Mouse (Mus musculus) adrenal gland, postnatal 10 days (tissue): ENCODE measurements at regions not wholly inside any gene's neighbourhood (a gene's known extent, or its start where the extent isn't known, plus 50 kb on each side); places are given as distances from the start of the nearest gene placed in this dataset.
A peak's percentile ranks its signal among the peaks of the same experiment; 100 is the strongest.
"Not testable (repeated sequence)": the region's sequence is repeated elsewhere in the genome, so short reads cannot be mapped to it uniquely, and the experiment has no call there.

ENCODE experiments used
- DNase-seq: peaks from one replicate; pipeline ENCODE4 v3.0.0; 2021; ENCODE audit warnings: mixed read lengths

GRCm38 (mm10) chr17:4563641-4564040, 430.5 kb upstream of the Arid1b start:
- DNase-seq = no peak

GRCm38 (mm10) chr17:4576883-4577282, 417.2 kb upstream of the Arid1b start:
- no peak for DNase-seq

GRCm38 (mm10) chr17:4581851-4582250, 412.3 kb upstream of the Arid1b start:
- peak; percentile 30 for DNase-seq

- peak; percentile 22 for DNase-seq
Observed at GRCm38 (mm10) chr17:4610481-4610880, 383.7 kb upstream of the Arid1b start.

- no peak for DNase-seq
Observed at GRCm38 (mm10) chr17:4610993-4611392, 383.1 kb upstream of the Arid1b start.

GRCm38 (mm10) chr17:4611711-4612110, 382.4 kb upstream of the Arid1b start:
- DNase-seq = peak; percentile 16

- DNase-seq = peak; percentile 55
Observed at GRCm38 (mm10) chr17:4612136-4612535, 382.0 kb upstream of the Arid1b start.

- DNase-seq = peak; percentile 46
Observed at GRCm38 (mm10) chr17:4612741-4613140, 381.4 kb upstream of the Arid1b start.

- DNase-seq = peak; percentile 35
Observed at GRCm38 (mm10) chr17:4620361-4620760, 373.8 kb upstream of the Arid1b start.

GRCm38 (mm10) chr17:4626126-4626525, 368.0 kb upstream of the Arid1b start:
- not testable (repeated sequence) for DNase-seq

- DNase-seq = no peak
Observed at GRCm38 (mm10) chr17:4627542-4627941, 366.6 kb upstream of the Arid1b start.

- DNase-seq = no peak
Observed at GRCm38 (mm10) chr17:4631122-4631521, 363.0 kb upstream of the Arid1b start.

- no peak for DNase-seq
Observed at GRCm38 (mm10) chr17:4632506-4632905, 361.6 kb upstream of the Arid1b start.

GRCm38 (mm10) chr17:4633771-4634170, 360.4 kb upstream of the Arid1b start:
- no peak for DNase-seq

GRCm38 (mm10) chr17:4636796-4637353, 357.3 kb upstream of the Arid1b start:
- peak; percentile 41 for DNase-seq

- DNase-seq = no peak
Observed at GRCm38 (mm10) chr17:4639531-4639930, 354.6 kb upstream of the Arid1b start.

- peak; percentile 70 for DNase-seq
Observed at GRCm38 (mm10) chr17:4640555-4640954, 353.6 kb upstream of the Arid1b start.

GRCm38 (mm10) chr17:4641166-4641565, 353.0 kb upstream of the Arid1b start:
- peak; percentile 52 for DNase-seq

GRCm38 (mm10) chr17:4642046-4642445, 352.1 kb upstream of the Arid1b start:
- DNase-seq = no peak

GRCm38 (mm10) chr17:4643343-4643742, 350.8 kb upstream of the Arid1b start:
- DNase-seq = no peak

GRCm38 (mm10) chr17:4648603-4649002, 345.5 kb upstream of the Arid1b start:
- no peak for DNase-seq

- no peak for DNase-seq
Observed at GRCm38 (mm10) chr17:4654221-4654620, 339.9 kb upstream of the Arid1b start.

- DNase-seq = no peak
Observed at GRCm38 (mm10) chr17:4661996-4662395, 332.1 kb upstream of the Arid1b start.

GRCm38 (mm10) chr17:4668511-4668910, 325.6 kb upstream of the Arid1b start:
- DNase-seq = no peak

GRCm38 (mm10) chr17:4673271-4673670, 320.9 kb upstream of the Arid1b start:
- DNase-seq = no peak
